Mouse (Mus musculus): ENCODE measurements around the gene Rnf187. TPM values are rescaled to one million over a fixed set of nuclear protein-coding genes. Genes with fewer than 3 reads are reported as not detected.

Gene Rnf187
- polyA plus RNA-seq, 1 experiment from 2014 or later = 601 TPM

DNA sequence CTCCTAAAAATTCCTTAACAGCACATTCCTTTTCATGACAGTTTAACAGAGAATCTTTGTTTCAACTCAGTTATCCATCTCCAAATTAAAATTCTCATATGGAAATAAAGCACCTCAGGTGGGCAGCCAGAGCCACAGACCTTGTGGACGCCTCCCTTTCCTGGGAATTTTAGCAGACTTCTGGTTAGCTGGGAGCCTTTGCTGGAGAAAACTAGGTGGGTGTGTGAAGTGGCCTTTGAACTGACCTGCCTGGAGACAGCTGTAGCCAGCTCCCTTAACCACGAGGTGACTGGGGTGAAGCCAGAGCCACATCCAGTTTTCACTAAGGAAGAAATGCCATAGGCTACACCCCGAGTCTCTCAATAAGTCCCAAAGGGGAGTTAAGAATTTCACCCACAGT, 9.1 kb downstream of the Rnf187 start:
- Histone ChIP-seq H3K4me3 (no peak overlapping the region), H3K4me1 (replicated peaks) (peaks cover 7% of the 10 kb centered on the region), H3K4me2 (no peak overlapping the region), H3K9me3 (no peaks in the 10 kb centered on the region), H3K36me3 (peaks cover 41% of the 10 kb centered on the region), H3K27ac (replicated peaks) (no peak overlapping the region), H3K27me3 (no peaks in the 10 kb centered on the region), H3K9ac (0 out of 2 replicates have a peak overlapping the region, but pooled peaks have one; percentile 8)
- no peak for ATAC-seq (ENCODE audit: low read depth)
- WGBS = 60% methylated on average over 3 of the region's 3 CpGs

DNA sequence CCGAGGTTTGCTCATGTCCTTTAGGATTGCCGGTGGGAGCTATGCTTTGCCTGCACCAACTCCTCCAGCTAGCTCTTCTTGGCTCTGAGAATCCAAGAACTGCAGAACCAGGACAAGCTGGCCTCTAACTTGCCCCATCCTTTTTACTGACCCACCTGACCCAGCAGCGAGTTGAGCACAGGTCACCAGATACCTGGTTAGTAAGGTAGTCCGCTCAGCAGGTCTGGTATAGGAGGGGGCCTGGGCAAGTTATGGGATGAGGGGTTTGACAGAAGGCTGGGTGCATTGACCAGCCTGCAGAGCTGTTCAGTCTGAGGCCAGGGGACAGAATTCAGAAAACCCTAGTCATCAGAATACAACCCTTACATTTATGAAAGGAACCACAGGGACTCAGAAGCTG, 9.7 kb downstream of the Rnf187 start:
- ATAC-seq (ENCODE audit: low read depth) = no peak
- no peak overlapping the region for H3K4me2 ChIP-seq
- peaks cover 35% of the 10 kb centered on the region for H3K36me3 ChIP-seq
- H3K9ac ChIP-seq = no peak overlapping the region
- peaks cover 7% of the 10 kb centered on the region for H3K4me1 ChIP-seq (replicated peaks)
- no peaks in the 10 kb centered on the region for H3K27me3 ChIP-seq
- no peak overlapping the region for H3K4me3 ChIP-seq
- WGBS = 72% methylated on average over 4 of the region's 4 CpGs
- H3K9me3 ChIP-seq = no peaks in the 10 kb centered on the region
- no peak overlapping the region for H3K27ac ChIP-seq (replicated peaks)

DNA sequence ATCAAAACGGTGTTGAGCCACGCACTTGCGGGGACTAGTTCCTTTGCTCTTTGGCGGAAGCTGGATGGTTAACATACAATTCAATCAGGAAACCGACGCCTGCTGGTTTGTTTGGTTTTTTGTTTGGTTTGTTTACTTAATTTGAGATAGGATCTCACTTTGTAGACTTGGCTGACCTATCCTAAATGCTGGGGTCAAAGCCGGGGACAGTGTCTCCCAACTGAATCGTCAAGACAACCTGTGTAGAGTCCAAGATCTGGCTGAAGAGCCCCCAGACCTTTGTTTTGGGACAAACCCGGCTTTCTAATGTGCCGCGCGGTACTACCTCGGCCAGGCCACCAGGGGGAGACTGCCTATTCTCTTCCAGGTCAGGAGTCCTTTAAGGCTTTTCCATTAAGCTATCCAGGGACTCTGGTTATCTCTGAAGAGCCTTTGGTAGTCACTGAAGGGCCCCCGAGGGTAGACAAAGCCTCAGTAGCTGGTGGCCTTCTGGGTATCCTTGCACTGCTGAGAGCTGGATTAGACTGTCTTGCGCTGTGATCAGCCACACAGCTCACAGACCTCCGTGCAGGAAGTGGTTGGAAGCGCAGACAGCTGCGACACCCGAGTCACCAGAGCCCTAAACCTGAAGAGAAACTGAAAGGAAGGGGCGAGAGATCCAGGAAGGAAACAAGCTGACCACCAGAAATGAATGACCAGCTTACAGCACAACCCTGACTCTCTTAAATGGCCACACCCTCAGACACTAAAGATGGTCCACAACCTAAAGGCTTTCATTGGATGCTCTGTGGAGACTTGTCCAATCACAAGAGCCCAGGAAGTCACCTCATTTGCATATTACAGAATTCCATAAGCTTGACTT, 10.7 kb downstream of the Rnf187 start:
- ATAC-seq (ENCODE audit: low read depth) = peak; percentile 62; the same call in 1 of the 2 replicates
- peaks cover 7% of the 10 kb centered on the region for H3K4me1 ChIP-seq (replicated peaks)
- H3K9me3 ChIP-seq = no peaks in the 10 kb centered on the region
- peaks cover 25% of the 10 kb centered on the region for H3K36me3 ChIP-seq
- WGBS = 39% methylated on average over 20 of the region's 20 CpGs
- H3K27ac ChIP-seq (replicated peaks) = peak overlapping the region; percentile 73
- peak overlapping the region; percentile 35 for H3K4me2 ChIP-seq
- peak overlapping the region; percentile 10; the same call in 1 of the 2 replicates for H3K4me3 ChIP-seq
- H3K27me3 ChIP-seq = no peaks in the 10 kb centered on the region
- 0 out of 2 replicates have a peak overlapping the region, but pooled peaks have one; percentile 17 for H3K9ac ChIP-seq

GRCm38 (mm10) chr11:58927053-58927452, 11.7 kb downstream of the Rnf187 start:
- Histone ChIP-seq H3K4me1 (replicated peaks) (peaks cover 7% of the 10 kb centered on the region), H3K4me3 (no peak overlapping the region), H3K27ac (replicated peaks) (no peak overlapping the region), H3K9ac (no peak overlapping the region), H3K36me3 (peaks cover 15% of the 10 kb centered on the region), H3K27me3 (no peaks in the 10 kb centered on the region), H3K9me3 (no peaks in the 10 kb centered on the region), H3K4me2 (no peak overlapping the region)
- WGBS = 78% methylated on average over 2 of the region's 2 CpGs
- ATAC-seq (ENCODE audit: low read depth) = no peak

- H3K4me2 ChIP-seq = no peak overlapping the region
- 94% methylated on average over 2 of the region's 3 CpGs for WGBS
Measured at GRCm38 (mm10) chr11:58926651-58927050, 12.1 kb downstream of the Rnf187 start.

GRCm38 (mm10) chr11:58922420-58922819, 16.3 kb downstream of the Rnf187 start:
- Histone ChIP-seq H3K27me3 (no peaks in the 10 kb centered on the region), H3K9me3 (no peaks in the 10 kb centered on the region), H3K36me3 (no peaks in the 10 kb centered on the region), H3K4me3 (no peak overlapping the region), H3K9ac (no peak overlapping the region), H3K4me1 (replicated peaks) (no peaks in the 10 kb centered on the region), H3K4me2 (no peak overlapping the region), H3K27ac (replicated peaks) (no peak overlapping the region)
- ATAC-seq (ENCODE audit: low read depth) = no peak
- 80% methylated on average over 9 of the region's 9 CpGs for WGBS

More at GRCm38 (mm10) chr11:58926651-58927050, 12.1 kb downstream of the Rnf187 start:
- ATAC-seq (ENCODE audit: low read depth) = no peak
- H3K4me3 ChIP-seq = no peak overlapping the region
- H3K27ac ChIP-seq (replicated peaks) = no peak overlapping the region
- no peaks in the 10 kb centered on the region for H3K9me3 ChIP-seq
- no peak overlapping the region for H3K9ac ChIP-seq
- H3K27me3 ChIP-seq = no peaks in the 10 kb centered on the region
- H3K36me3 ChIP-seq = peaks cover 11% of the 10 kb centered on the region
- peaks cover 7% of the 10 kb centered on the region for H3K4me1 ChIP-seq (replicated peaks)

- H3K27ac ChIP-seq (replicated peaks) = no peak overlapping the region
- WGBS = 80% methylated on average over 5 of the region's 5 CpGs
- H3K9ac ChIP-seq = no peak overlapping the region
- H3K36me3 ChIP-seq = no peaks in the 10 kb centered on the region
- H3K4me2 ChIP-seq = no peak overlapping the region
- ATAC-seq (ENCODE audit: low read depth) = no peak
- no peak overlapping the region for H3K4me3 ChIP-seq
- no peaks in the 10 kb centered on the region for H3K9me3 ChIP-seq
- H3K4me1 ChIP-seq (replicated peaks) = peaks cover 12% of the 10 kb centered on the region
- no peaks in the 10 kb centered on the region for H3K27me3 ChIP-seq
Measured at GRCm38 (mm10) chr11:58918759-58919158, 20.0 kb downstream of the Rnf187 start.

GRCm38 (mm10) chr11:58917745-58918366, 20.9 kb downstream of the Rnf187 start, which contains the start of gene Btnl10:
Btnl10 (plus strand) TSS chr11:58917908.
- H3K36me3 ChIP-seq = no peaks in the 10 kb centered on the region
- H3K27me3 ChIP-seq = no peaks in the 10 kb centered on the region
- 83% methylated on average over 12 of the region's 12 CpGs for WGBS
- H3K9me3 ChIP-seq = no peaks in the 10 kb centered on the region
- H3K4me1 ChIP-seq (replicated peaks) = peaks cover 12% of the 10 kb centered on the region
- no peak within 1 kb of the TSS for H3K4me2 ChIP-seq
- H3K4me3 ChIP-seq = no peak within 1 kb of the TSS
- no peak within 1 kb of the TSS for H3K9ac ChIP-seq
- no peak for ATAC-seq (ENCODE audit: low read depth)
- H3K27ac ChIP-seq (replicated peaks) = no peak within 1 kb of the TSS

- Histone ChIP-seq H3K4me1 (replicated peaks) (peaks cover 12% of the 10 kb centered on the region), H3K36me3 (no peaks in the 10 kb centered on the region), H3K4me2 (no peak overlapping the region), H3K27ac (replicated peaks) (no peak overlapping the region), H3K27me3 (no peaks in the 10 kb centered on the region), H3K9me3 (no peaks in the 10 kb centered on the region), H3K9ac (no peak overlapping the region), H3K4me3 (no peak overlapping the region)
- ATAC-seq (ENCODE audit: low read depth) = no peak
- 53% methylated on average over 14 of the region's 14 CpGs for WGBS
Measured at GRCm38 (mm10) chr11:58916879-58917744, 21.6 kb downstream of the Rnf187 start.

- Histone ChIP-seq H3K4me3 (peak overlapping the region; percentile 32), H3K4me2 (peak overlapping the region; percentile 56), H3K9ac (peak overlapping the region; percentile 61), H3K4me1 (replicated peaks) (peaks cover 12% of the 10 kb centered on the region), H3K36me3 (no peaks in the 10 kb centered on the region), H3K27me3 (no peaks in the 10 kb centered on the region), H3K27ac (replicated peaks) (0 out of 2 replicates have a peak overlapping the region, but pooled peaks have one; percentile 9), H3K9me3 (no peaks in the 10 kb centered on the region)
- no peak; the same call in 1 of the 2 replicates for ATAC-seq (ENCODE audit: low read depth)
- WGBS = 22% methylated on average over 17 of the region's 17 CpGs
Measured at GRCm38 (mm10) chr11:58914461-58915028, 24.2 kb downstream of the Rnf187 start.

DNA sequence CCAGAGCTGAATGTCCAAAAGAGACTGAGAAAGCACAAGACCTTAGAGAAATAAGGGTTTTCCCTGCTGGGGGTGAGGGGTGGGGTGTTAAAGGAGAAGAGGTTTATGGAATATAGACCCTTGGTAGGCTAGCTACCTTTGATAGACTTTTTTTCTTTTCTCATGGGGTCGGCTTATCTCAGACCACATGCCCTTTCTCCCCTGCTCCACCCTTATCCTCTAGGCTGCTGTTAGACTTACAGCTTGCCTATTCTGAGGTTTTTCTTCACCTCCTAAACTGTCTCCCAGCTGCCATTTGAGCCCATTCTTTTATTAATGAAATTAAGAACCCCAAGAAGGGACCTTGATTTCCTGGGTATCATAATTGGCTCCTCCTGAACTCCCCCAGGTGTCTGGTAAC, 24.9 kb downstream of the Rnf187 start:
- Histone ChIP-seq H3K4me2 (no peak overlapping the region; the same call in 1 of the 2 replicates), H3K9me3 (no peaks in the 10 kb centered on the region), H3K4me3 (no peak overlapping the region), H3K27ac (replicated peaks) (no peak overlapping the region), H3K36me3 (no peaks in the 10 kb centered on the region), H3K9ac (peak overlapping the region; percentile 61; the same call in 1 of the 2 replicates), H3K27me3 (no peaks in the 10 kb centered on the region), H3K4me1 (replicated peaks) (peaks cover 12% of the 10 kb centered on the region)
- 64% methylated on average over 1 of the region's 1 CpGs for WGBS
- ATAC-seq (ENCODE audit: low read depth) = no peak
